Mouse (Mus musculus) CH12.LX (cell line): ENCODE measurements at regions not wholly inside any gene's neighbourhood (a gene's known extent, or its start where the extent isn't known, plus 50 kb on each side); places are given as distances from the start of the nearest gene placed in this dataset.
A peak's percentile ranks its signal among the peaks of the same experiment; 100 is the strongest.

Experiments used
- DNase-seq: peaks from one replicate; pipeline ENCODE4 v3.0.0-alpha.2; 2013; ENCODE audit errors: extremely low read depth
- H3K27ac ChIP-seq: 2 replicates; pipeline ENCODE4 v1.5.1; 2012; ENCODE audit warnings: low read depth, mild to moderate bottlenecking, control low read depth, moderate library complexity; ENCODE audit not compliant: insufficient read depth
- H3K27me3 ChIP-seq: replicated peaks from 2 replicates; pipeline ENCODE3; 2012; ENCODE audit warnings: inconsistent platforms
- H3K36me3 ChIP-seq, 2 experiments: replicated peaks in 1 of 2; 2 replicates each; pipeline versions ENCODE3 to v1.6.1; 2012; ENCODE audit warnings: inconsistent platforms in 1 of 2, low read length in 1 of 2, mild to moderate bottlenecking in 1 of 2, mixed read lengths in 1 of 2, moderate library complexity in 1 of 2; ENCODE audit not compliant: control insufficient read depth in 1 of 2, insufficient read depth in 1 of 2
- H3K4me1 ChIP-seq, 2 experiments: 2 replicates each; pipeline ENCODE4 v1.6.1; 2012; ENCODE audit warnings: inconsistent platforms in 1 of 2, moderate library complexity in 1 of 2; ENCODE audit not compliant: insufficient read depth in 2 of 2, control insufficient read depth in 1 of 2
- H3K4me2 ChIP-seq: 2 replicates; pipeline ENCODE4 v1.6.1; 2012; ENCODE audit warnings: low read depth, mild to moderate bottlenecking, control low read depth; ENCODE audit not compliant: poor library complexity, insufficient read depth, severe bottlenecking
- H3K4me3 ChIP-seq, 3 experiments: fragments of 150-350 bp in 1 of 3; sonication (generic) in 1 of 3; replicated peaks in 1 of 3; 2 replicates each; pipeline versions ENCODE3 to v1.5.1; 2011 to 2012; ENCODE audit warnings: low read depth in 2 of 3, low read length in 2 of 3, mild to moderate bottlenecking in 2 of 3, moderate library complexity in 2 of 3, control low read depth in 1 of 3, improper control_type of control experiment in 1 of 3, inconsistent platforms in 1 of 3, mixed read lengths in 1 of 3; ENCODE audit not compliant: poor library complexity in 1 of 3
- H3K79me2 ChIP-seq: replicated peaks from 2 replicates; pipeline ENCODE4 v1.6.1; 2012; ENCODE audit warnings: mild to moderate bottlenecking, moderate library complexity; ENCODE audit not compliant: control insufficient read depth, poor library complexity, insufficient read depth, severe bottlenecking; ENCODE audit errors: extremely low read depth
- H3K9ac ChIP-seq: 2 replicates; pipeline ENCODE4 v1.6.1; 2012; ENCODE audit warnings: low read depth, mild to moderate bottlenecking, control low read depth, moderate library complexity; ENCODE audit not compliant: insufficient read depth
- H3K9me3 ChIP-seq: replicated peaks from 2 replicates; pipeline ENCODE3; 2012; ENCODE audit warnings: low read length, inconsistent platforms, mixed read lengths
- BHLHE40 ChIP-seq: IDR thresholded peaks from 2 replicates; pipeline ENCODE4 v1.6.1; 2011; ENCODE audit warnings: mild to moderate bottlenecking, low read depth, low read length, improper control_type of control experiment
- CHD2 ChIP-seq: IDR thresholded peaks from 2 replicates; pipeline ENCODE4 v1.6.1; 2011; ENCODE audit warnings: low read length, improper control_type of control experiment
- CTCF ChIP-seq, 2 experiments: IDR thresholded peaks in 1 of 2; conservative IDR thresholded peaks in 1 of 2; 2 replicates each; pipeline ENCODE4 v1.5.1; 2011 to 2012; ENCODE audit warnings: low read depth in 2 of 2, low read length in 2 of 2, improper control_type of control experiment in 1 of 2, inconsistent platforms in 1 of 2, mild to moderate bottlenecking in 1 of 2, moderate library complexity in 1 of 2
- E2F4 ChIP-seq: IDR thresholded peaks from 2 replicates; pipeline ENCODE4 v1.6.1; 2011; ENCODE audit warnings: low read depth, low read length, improper control_type of control experiment; ENCODE audit not compliant: insufficient replicate concordance
- ETS1 ChIP-seq: conservative IDR thresholded peaks from 2 replicates; pipeline ENCODE4 v1.6.1; 2012; ENCODE audit warnings: low read depth, mild to moderate bottlenecking, inconsistent platforms, low read length, improper control_type of control experiment, moderate library complexity
- GABPA ChIP-seq: IDR thresholded peaks from 2 replicates; pipeline ENCODE4 v1.6.1; 2012; ENCODE audit warnings: low read depth, low read length, improper control_type of control experiment, inconsistent platforms; ENCODE audit not compliant: insufficient replicate concordance
- IRF4 ChIP-seq: IDR thresholded peaks from 2 replicates; pipeline ENCODE4 v1.6.1; 2014; ENCODE audit warnings: low read depth, mild to moderate bottlenecking, inconsistent platforms, low read length, improper control_type of control experiment
- JUND ChIP-seq: conservative IDR thresholded peaks from 2 replicates; pipeline ENCODE4 v1.6.1; 2011; ENCODE audit warnings: low read depth, low read length, improper control_type of control experiment
- MAX ChIP-seq: IDR thresholded peaks from 2 replicates; pipeline ENCODE4 v1.6.1; 2011; ENCODE audit warnings: low read length, improper control_type of control experiment
- MAZ ChIP-seq: IDR thresholded peaks from 2 replicates; pipeline ENCODE4 v1.6.1; 2012; ENCODE audit warnings: low read depth, mild to moderate bottlenecking, inconsistent platforms, low read length, improper control_type of control experiment, moderate library complexity
- MEF2A ChIP-seq: IDR thresholded peaks from 2 replicates; pipeline ENCODE4 v1.6.1; 2014; ENCODE audit warnings: low read depth, mild to moderate bottlenecking, inconsistent platforms, low read length, improper control_type of control experiment, borderline replicate concordance
- NELFE ChIP-seq: IDR thresholded peaks from 2 replicates; pipeline ENCODE4 v1.6.1; 2011; ENCODE audit warnings: low read depth, low read length, improper control_type of control experiment
- PAX5 ChIP-seq: IDR thresholded peaks from 2 replicates; pipeline ENCODE4 v1.6.1; 2012; ENCODE audit warnings: low read length, inconsistent platforms, mixed read lengths
- POLR2A ChIP-seq: IDR thresholded peaks from 2 replicates; pipeline ENCODE4 v1.6.1; 2011; ENCODE audit warnings: low read depth, mild to moderate bottlenecking, improper control_type of control experiment, low read length
- RAD21 ChIP-seq: IDR thresholded peaks from 2 replicates; pipeline ENCODE4 v1.6.1; 2011; ENCODE audit warnings: low read depth, mild to moderate bottlenecking, low read length, improper control_type of control experiment, moderate library complexity
- SMC3 ChIP-seq: IDR thresholded peaks from 2 replicates; pipeline ENCODE4 v1.6.1; 2011; ENCODE audit warnings: low read depth, low read length, improper control_type of control experiment
- TCF12 ChIP-seq: IDR thresholded peaks from 2 replicates; pipeline ENCODE4 v1.6.1; 2014; ENCODE audit warnings: low read depth, mild to moderate bottlenecking, inconsistent platforms, low read length, improper control_type of control experiment
- USF1 ChIP-seq: IDR thresholded peaks from 2 replicates; pipeline ENCODE4 v1.6.1; 2014; ENCODE audit warnings: low read depth, mild to moderate bottlenecking, inconsistent platforms, low read length, improper control_type of control experiment
- ZC3H11A ChIP-seq: IDR thresholded peaks from 2 replicates; pipeline ENCODE4 v1.6.1; 2012; ENCODE audit warnings: low read depth, mild to moderate bottlenecking, inconsistent platforms, low read length, improper control_type of control experiment
- ZNF384 ChIP-seq: IDR thresholded peaks from 2 replicates; pipeline ENCODE4 v1.6.1; 2012; ENCODE audit warnings: low read depth, low read length, improper control_type of control experiment, inconsistent platforms
- dilution Hi-C: fragments of 300-500 bp; cut with MboI; formaldehyde crosslinking; loops from 2 replicates; pipeline ENCODE4 v1.14.3; 2020; ENCODE audit warnings: low sequenced_read_pairs; ENCODE audit not compliant: extremely low pct_unique_long_range_greater_than_20kb, extremely low pct_ligation_motif_present
- in situ Hi-C: fragments of 300-500 bp; cut with MboI; formaldehyde crosslinking; loops from 3 replicates; pipeline ENCODE4 v1.14.3; 2019; ENCODE audit warnings: low sequenced_read_pairs, low pct_ligation_motif_present, low pct_unique_long_range_greater_than_20kb, mixed read lengths

DNA sequence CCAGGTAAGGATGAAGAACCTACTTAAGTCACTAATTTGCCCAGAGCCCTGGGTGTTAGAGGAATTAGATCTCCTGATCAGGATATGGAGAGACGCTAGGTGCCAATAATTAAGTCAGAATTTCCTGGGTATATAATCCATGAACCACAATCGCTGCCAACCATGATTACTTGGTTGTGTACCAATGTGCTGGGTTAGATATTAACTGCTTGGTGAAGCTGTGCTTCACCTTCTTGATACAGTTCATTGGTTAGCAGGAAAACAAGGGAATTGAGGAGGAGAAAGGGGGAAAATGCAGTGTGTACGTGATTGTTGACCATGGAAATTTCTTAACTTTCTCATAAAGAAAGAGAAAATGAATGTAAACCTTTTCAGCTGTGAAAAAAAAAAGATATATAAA lies 961.7 kb upstream of the Slc39a10 start:
- Histone ChIP-seq H3K9ac (no peak overlapping the region), H3K79me2 (no peaks in the 10 kb centered on the region), H3K4me2 (no peak overlapping the region), H3K4me1 (no peaks in the 10 kb centered on the region), H3K36me3 (no peaks in the 10 kb centered on the region), H3K9me3 (peaks cover 8% of the 10 kb centered on the region), H3K27me3 (no peaks in the 10 kb centered on the region), H3K4me3 (no peak overlapping the region), H3K27ac (no peak overlapping the region)
- dilution Hi-C loops = no loop called here
- TF ChIP-seq NELFE (no peak), IRF4 (no peak)
- DNase-seq = no peak
- in situ Hi-C loops = no loop called here

DNA sequence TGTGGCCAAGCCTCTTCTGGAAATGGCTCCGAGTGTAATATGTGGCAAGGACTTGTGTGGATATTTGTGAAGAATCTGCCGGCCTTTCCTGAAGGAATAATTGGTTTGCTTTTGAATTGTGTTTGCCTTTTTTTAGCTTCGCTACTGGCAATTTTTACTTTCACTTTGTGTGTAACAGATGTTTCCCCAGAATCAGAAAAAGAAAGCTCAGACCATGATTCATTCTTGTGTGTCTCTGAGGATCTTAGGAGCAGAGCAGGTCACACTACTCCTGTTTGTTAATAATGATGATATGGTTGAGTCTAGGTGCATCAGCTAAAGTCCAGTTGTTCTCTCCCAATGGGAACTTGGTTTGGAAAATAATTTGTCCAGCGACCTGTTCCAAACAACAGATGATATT lies 961.3 kb upstream of the Slc39a10 start:
- dilution Hi-C loops = no loop called here
- Histone ChIP-seq H3K27ac (no peak overlapping the region), H3K9ac (no peak overlapping the region), H3K79me2 (no peaks in the 10 kb centered on the region), H3K9me3 (peaks cover 11% of the 10 kb centered on the region), H3K4me2 (0 out of 2 replicates have a peak overlapping the region, but pooled peaks have one; percentile 24), H3K27me3 (no peaks in the 10 kb centered on the region), H3K4me1 (no peaks in the 10 kb centered on the region), H3K4me3 (no peak overlapping the region), H3K36me3 (no peaks in the 10 kb centered on the region)
- in situ Hi-C loops = no loop called here
- TF ChIP-seq ZC3H11A = no peak
- no peak for TF ChIP-seq MEF2A
- no peak for TF ChIP-seq POLR2A
- no peak for TF ChIP-seq SMC3
- TF ChIP-seq JUND = no peak
- no peak for TF ChIP-seq MAZ
- TF ChIP-seq E2F4 = no peak
- TF ChIP-seq ZNF384 = no peak
- TF ChIP-seq MAX = no peak
- TF ChIP-seq RAD21 = no peak
- TF ChIP-seq CTCF (conservative IDR thresholded peaks at IDR 0.05 in 1 of 2, IDR thresholded peaks at IDR 0.05 in 1 of 2; ENCODE audit: low read depth in 2 of 2, low read length in 2 of 2) = no peak
- TF ChIP-seq CHD2 = no peak
- TF ChIP-seq TCF12 = no peak
- no peak for TF ChIP-seq ETS1
- no peak for TF ChIP-seq USF1
- no peak for TF ChIP-seq PAX5
- no peak for TF ChIP-seq GABPA
- TF ChIP-seq BHLHE40 = no peak
- DNase-seq = no peak
